Mouse (Mus musculus) liver, adult 2 months (tissue): Measurements from ENCODE around the gene Madcam1. TPM values are rescaled to one million over a fixed set of nuclear protein-coding genes. Genes with fewer than 3 reads are reported as not detected.

Source experiments
- DNase-seq: peaks from one replicate; pipeline ENCODE4 v3.0.0-alpha.2; 2011; ENCODE audit warnings: low read depth, low spot score; ENCODE audit errors: extremely low read depth
- H3K27ac ChIP-seq: fragments of 200-500 bp; replicated peaks from 2 replicates; pipeline ENCODE4 v1.5.1; 2012; ENCODE audit warnings: low read depth, mild to moderate bottlenecking, control low read depth, inconsistent platforms, low read length; ENCODE audit not compliant: insufficient read depth
- H3K27me3 ChIP-seq: fragments of 200-500 bp; 2 replicates; pipeline ENCODE4 v1.6.1; 2012; ENCODE audit warnings: mild to moderate bottlenecking, moderate library complexity, low read length, inconsistent platforms; ENCODE audit not compliant: control insufficient read depth, insufficient read depth
- H3K36me3 ChIP-seq: fragments of 200-500 bp; 2 replicates; pipeline ENCODE4 v1.6.1; 2012; ENCODE audit warnings: low read length, inconsistent platforms; ENCODE audit not compliant: control insufficient read depth, insufficient read depth
- H3K4me1 ChIP-seq: fragments of 200-500 bp; 2 replicates; pipeline ENCODE4 v1.6.1; 2011; ENCODE audit warnings: low read length; ENCODE audit not compliant: control insufficient read depth, insufficient read depth
- H3K4me3 ChIP-seq: fragments of 200-500 bp; 2 replicates; pipeline ENCODE4 v1.5.1; 2011; ENCODE audit warnings: low read depth, mild to moderate bottlenecking, control low read depth, low read length, moderate library complexity; ENCODE audit not compliant: insufficient read depth
- H3K79me2 ChIP-seq: fragments of 200-500 bp; 2 replicates; pipeline ENCODE4 v1.6.1; 2012; ENCODE audit warnings: inconsistent platforms, mild to moderate bottlenecking, low read length, moderate library complexity; ENCODE audit not compliant: control insufficient read depth, insufficient read depth
- H3K9ac ChIP-seq: fragments of 200-500 bp; 2 replicates; pipeline ENCODE4 v1.6.1; 2012; ENCODE audit warnings: low read depth, mild to moderate bottlenecking, control low read depth, inconsistent platforms, low read length
- CTCF ChIP-seq: fragments of 200-500 bp; IDR thresholded peaks from 2 replicates; pipeline ENCODE4 v1.5.1; 2011; ENCODE audit warnings: low read depth, low read length, control low read depth
- POLR2A ChIP-seq: fragments of 200-500 bp; IDR thresholded peaks from 2 replicates; pipeline ENCODE4 v1.6.1; 2011; ENCODE audit warnings: low read length, control low read depth; ENCODE audit not compliant: insufficient read depth; ENCODE audit errors: extremely low read depth
- WGBS: fragments of 180-500 bp; shearing (Covaris S2); methylation state at CpG from one replicate; pipeline ENCODE4 v1.1.7; 2018; 5-methylcytosine and 5-hydroxymethylcytosine counted together
- polyA plus RNA-seq: library from polyadenylated mRNA; depleted of rRNA; stranded (reverse); fragments of >200 nt; gene quantifications from 2 replicates; pipeline ENCODE4 v1.2.3, GENCODE M21; 2012
- total RNA-seq: library from RNA; depleted of rRNA; stranded (reverse); fragments of >200 nt; gene quantifications from 2 replicates; pipeline ENCODE4 v1.2.3, GENCODE M21; 2014

The Madcam1 gene
- total and polyA plus RNA-seq, 2 experiments, result not detected

GRCm38 (mm10) chr10:79695231-79696128 lies 31.1 kb downstream of the Madcam1 start:
- TF ChIP-seq POLR2A (no peak), CTCF (peak; percentile 96)
- Histone ChIP-seq H3K36me3 (no peaks in the 10 kb centered on the region), H3K4me3 (no peak overlapping the region), H3K27me3 (no peaks in the 10 kb centered on the region), H3K4me1 (peaks cover 9% of the 10 kb centered on the region), H3K9ac (no peak overlapping the region), H3K79me2 (no peaks in the 10 kb centered on the region), H3K27ac (0 out of 2 replicates have a peak overlapping the region, but pooled peaks have one; percentile 2)
- WGBS, result 24% methylated on average over 13 of the region's 13 CpGs
- peak; percentile 85 for DNase-seq

- WGBS, result 21% methylated on average over 9 of the region's 9 CpGs
- TF ChIP-seq CTCF, result no peak
- TF ChIP-seq POLR2A, result no peak
- Histone ChIP-seq H3K9ac (no peak overlapping the region), H3K36me3 (no peaks in the 10 kb centered on the region), H3K27me3 (no peaks in the 10 kb centered on the region), H3K27ac (peak overlapping the region; percentile 6; the same call in 1 of the 2 replicates), H3K79me2 (no peaks in the 10 kb centered on the region), H3K4me3 (no peak overlapping the region), H3K4me1 (peaks cover 13% of the 10 kb centered on the region)
- DNase-seq, result peak; percentile 79
Observed at GRCm38 (mm10) chr10:79696129-79696651, 31.8 kb downstream of the Madcam1 start.

DNA sequence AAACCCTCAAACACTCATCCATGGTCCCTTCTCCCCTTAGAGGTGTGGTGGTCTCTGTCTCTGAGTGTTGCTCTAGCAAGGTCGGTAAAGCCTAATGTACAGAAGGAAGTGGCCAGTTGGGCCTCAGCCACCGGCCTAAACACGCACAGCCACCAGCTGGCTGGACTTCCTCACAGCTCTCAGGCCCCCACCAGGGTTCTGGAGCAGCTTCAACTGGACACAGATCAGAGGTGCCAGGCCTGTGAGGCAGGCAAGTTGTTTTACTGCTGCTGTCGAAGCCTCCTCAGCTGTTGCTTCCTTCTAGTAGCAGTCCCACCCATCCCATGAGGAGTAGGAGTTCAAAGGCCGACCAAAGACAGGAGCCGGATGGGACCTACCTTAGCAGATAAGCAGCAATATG lies 33.6 kb downstream of the Madcam1 start:
- WGBS, result 54% methylated on average over 6 of the region's 6 CpGs
- Histone ChIP-seq H3K27ac (no peak overlapping the region), H3K36me3 (no peaks in the 10 kb centered on the region), H3K79me2 (no peaks in the 10 kb centered on the region), H3K4me3 (no peak overlapping the region), H3K9ac (no peak overlapping the region), H3K27me3 (no peaks in the 10 kb centered on the region), H3K4me1 (peaks cover 21% of the 10 kb centered on the region)
- DNase-seq, result no peak
- TF ChIP-seq CTCF (no peak), POLR2A (no peak)

DNA sequence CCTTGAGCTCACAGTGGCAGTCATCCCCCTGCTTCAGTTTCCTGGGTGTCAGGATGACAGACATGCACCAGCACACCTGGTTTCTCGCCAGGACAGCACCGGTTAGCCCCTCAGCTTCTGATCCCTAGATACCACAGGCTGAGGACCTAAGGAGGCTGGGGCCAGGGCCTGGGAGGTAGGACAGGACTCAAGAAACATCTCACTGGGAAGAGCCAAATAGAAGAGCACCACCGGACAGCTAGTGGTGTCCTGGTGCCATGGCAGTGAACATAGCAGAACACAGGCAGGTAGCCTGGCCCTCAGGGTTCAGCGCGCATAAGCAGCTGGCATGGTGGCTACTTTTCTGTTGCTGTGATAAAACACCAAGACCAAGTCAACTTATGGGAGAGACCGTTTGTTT lies 34.1 kb downstream of the Madcam1 start:
- WGBS, result 96% methylated on average over 6 of the region's 6 CpGs
- no peaks in the 10 kb centered on the region for H3K36me3 ChIP-seq
- no peak overlapping the region for H3K9ac ChIP-seq
- no peak overlapping the region for H3K4me3 ChIP-seq
- TF ChIP-seq CTCF, result no peak
- no peak for TF ChIP-seq POLR2A
- no peak overlapping the region for H3K27ac ChIP-seq
- H3K4me1 ChIP-seq, result peaks cover 21% of the 10 kb centered on the region
- no peak for DNase-seq
- no peaks in the 10 kb centered on the region for H3K27me3 ChIP-seq
- H3K79me2 ChIP-seq, result no peaks in the 10 kb centered on the region

GRCm38 (mm10) chr10:79700676-79701075 lies 36.3 kb downstream of the Madcam1 start:
- no peak for TF ChIP-seq POLR2A
- TF ChIP-seq CTCF, result no peak
- no peak overlapping the region for H3K9ac ChIP-seq
- 32% methylated on average over 7 of the region's 7 CpGs for WGBS

More at GRCm38 (mm10) chr10:79700676-79701075, 36.3 kb downstream of the Madcam1 start:
- Histone ChIP-seq H3K4me3 (no peak overlapping the region), H3K4me1 (peaks cover 26% of the 10 kb centered on the region), H3K27ac (peak overlapping the region; percentile 45), H3K36me3 (no peaks in the 10 kb centered on the region), H3K79me2 (peaks cover 12% of the 10 kb centered on the region; the same call in 1 of the 2 replicates), H3K27me3 (no peaks in the 10 kb centered on the region)
- DNase-seq, result no peak
